Mouse (Mus musculus) intestine, postnatal 0 days (tissue): Measurements from ENCODE around the gene Pitpnm1. TPM values are rescaled to one million over a fixed set of nuclear protein-coding genes. Genes with fewer than 3 reads are reported as not detected.

Experiments
- ATAC-seq: fragments of 200-750 bp; cut with Nextera tagmentation; 2 replicates; pipeline ENCODE4 v1.8.0; 2017; ENCODE audit warnings: mild to moderate bottlenecking, moderate TSS enrichment, moderate library complexity
- H3K27ac ChIP-seq: fragments of 300-500 bp; sonication (generic); 2 replicates; pipeline ENCODE4 v1.5.1; 2014; ENCODE audit warnings: mild to moderate bottlenecking, low read depth, low read length, moderate library complexity
- H3K27me3 ChIP-seq: fragments of 300-500 bp; sonication (generic); replicated peaks from 2 replicates; pipeline ENCODE4 v1.6.1; 2014; ENCODE audit warnings: low read length, mixed read lengths; ENCODE audit not compliant: control insufficient read depth, insufficient read depth
- H3K36me3 ChIP-seq: fragments of 300-500 bp; sonication (generic); 2 replicates; pipeline ENCODE4 v1.6.1; 2014; ENCODE audit warnings: mild to moderate bottlenecking, moderate library complexity; ENCODE audit not compliant: control insufficient read depth, insufficient read depth
- H3K4me1 ChIP-seq: fragments of 300-500 bp; sonication (generic); replicated peaks from 2 replicates; pipeline ENCODE4 v1.6.1; 2014; ENCODE audit warnings: antibody characterized with exemption, low read length, mixed read lengths; ENCODE audit not compliant: control insufficient read depth, insufficient read depth
- H3K4me2 ChIP-seq: fragments of 300-500 bp; sonication (generic); replicated peaks from 2 replicates; pipeline ENCODE4 v1.6.1; 2014; ENCODE audit warnings: low read depth, mild to moderate bottlenecking, moderate library complexity
- H3K4me3 ChIP-seq: fragments of 300-500 bp; sonication (generic); 2 replicates; pipeline ENCODE4 v1.5.1; 2014; ENCODE audit warnings: low read depth, low read length
- H3K9ac ChIP-seq: fragments of 300-500 bp; sonication (generic); 2 replicates; pipeline ENCODE4 v1.6.1; 2014; ENCODE audit warnings: mild to moderate bottlenecking, low read depth, low read length
- H3K9me3 ChIP-seq: fragments of 300-500 bp; sonication (generic); 2 replicates; pipeline ENCODE4 v1.6.1; 2016; ENCODE audit warnings: mixed run types; ENCODE audit not compliant: control insufficient read depth
- CTCF ChIP-seq: sonication (generic); IDR thresholded peaks from 2 replicates; pipeline ENCODE4 v1.5.1; 2016; ENCODE audit warnings: low read depth, mild to moderate bottlenecking, control low read depth, antibody characterized with exemption, moderate library complexity
- WGBS: fragments of 180-500 bp; shearing (Covaris S2); extraction: QIAGEN DNeasy Blood & Tissue Kit; methylation state at CpG from one replicate; pipeline ENCODE4 v1.1.7; 2014; 5-methylcytosine and 5-hydroxymethylcytosine counted together
- polyA plus RNA-seq: library from polyadenylated mRNA; unstranded; fragments of >200 nt; fragmentation: Nextera tagmentation; extraction: Ambion mirVana; gene quantifications from 2 replicates; pipeline ENCODE4 v1.2.1, GENCODE M21; 2015

Gene Pitpnm1
- polyA plus RNA-seq, 1 experiment from 2014 or later: 13.7 TPM

GRCm38 (mm10) chr19:4136463-4136862, 36.7 kb downstream of the Pitpnm1 start:
- Histone ChIP-seq H3K36me3 (peaks cover 17% of the 10 kb centered on the region), H3K27me3 (no peaks in the 10 kb centered on the region), H3K27ac (no peak overlapping the region), H3K9ac (no peak overlapping the region), H3K9me3 (no peaks in the 10 kb centered on the region), H3K4me2 (no peak overlapping the region), H3K4me1 (no peaks in the 10 kb centered on the region), H3K4me3 (no peak overlapping the region)
- ATAC-seq: no peak
- TF ChIP-seq CTCF: no peak
- WGBS: 87% methylated on average over 5 of the region's 5 CpGs

GRCm38 (mm10) chr19:4137913-4138312, 38.1 kb downstream of the Pitpnm1 start:
- H3K36me3 ChIP-seq: peaks cover 2% of the 10 kb centered on the region; the same call in 1 of the 2 replicates
- H3K4me3 ChIP-seq: no peak overlapping the region
- no peak overlapping the region for H3K27ac ChIP-seq
- TF ChIP-seq CTCF: no peak
- no peaks in the 10 kb centered on the region for H3K9me3 ChIP-seq
- no peak overlapping the region for H3K4me2 ChIP-seq
- no peak overlapping the region for H3K9ac ChIP-seq
- WGBS: 71% methylated on average over 5 of the region's 5 CpGs
- no peak for ATAC-seq
- H3K27me3 ChIP-seq: no peaks in the 10 kb centered on the region
- H3K4me1 ChIP-seq: no peaks in the 10 kb centered on the region

GRCm38 (mm10) chr19:4139446-4139845, 39.6 kb downstream of the Pitpnm1 start, which contains the start of gene Gpr152:
Gene Gpr152 (plus strand): TSS chr19:4139787.
- H3K4me2 ChIP-seq: no peak within 1 kb of the TSS
- ATAC-seq: no peak
- no peaks in the 10 kb centered on the region for H3K36me3 ChIP-seq
- H3K4me3 ChIP-seq: no peak within 1 kb of the TSS
- no peaks in the 10 kb centered on the region for H3K9me3 ChIP-seq
- no peak within 1 kb of the TSS for H3K27ac ChIP-seq
- WGBS: 86% methylated on average over 2 of the region's 2 CpGs
- H3K27me3 ChIP-seq: no peaks in the 10 kb centered on the region
- H3K4me1 ChIP-seq: no peaks in the 10 kb centered on the region
- H3K9ac ChIP-seq: no peak within 1 kb of the TSS
- no peak for TF ChIP-seq CTCF

GRCm38 (mm10) chr19:4140147-4140546, 40.3 kb downstream of the Pitpnm1 start:
- Histone ChIP-seq H3K9me3 (no peaks in the 10 kb centered on the region), H3K4me1 (no peaks in the 10 kb centered on the region), H3K4me3 (no peak overlapping the region), H3K27ac (no peak overlapping the region), H3K36me3 (no peaks in the 10 kb centered on the region), H3K9ac (no peak overlapping the region), H3K4me2 (no peak overlapping the region), H3K27me3 (no peaks in the 10 kb centered on the region)
- no peak for ATAC-seq
- WGBS: 78% methylated on average over 6 of the region's 6 CpGs
- TF ChIP-seq CTCF: no peak

GRCm38 (mm10) chr19:4142416-4143173, 42.8 kb downstream of the Pitpnm1 start:
- TF ChIP-seq CTCF: no peak
- H3K4me3 ChIP-seq: no peak overlapping the region
- H3K4me1 ChIP-seq: no peaks in the 10 kb centered on the region
- H3K36me3 ChIP-seq: no peaks in the 10 kb centered on the region
- H3K9ac ChIP-seq: no peak overlapping the region
- no peaks in the 10 kb centered on the region for H3K9me3 ChIP-seq
- H3K27me3 ChIP-seq: no peaks in the 10 kb centered on the region
- no peak overlapping the region for H3K27ac ChIP-seq
- 85% methylated on average over 18 of the region's 18 CpGs for WGBS
- ATAC-seq: no peak; the same call in 1 of the 2 replicates
- H3K4me2 ChIP-seq: no peak overlapping the region

- Histone ChIP-seq H3K27ac (no peak within 1 kb of the TSS; the same call in 1 of the 2 replicates), H3K9ac (no peak within 1 kb of the TSS), H3K4me3 (no peak within 1 kb of the TSS), H3K27me3 (no peaks in the 10 kb centered on the region), H3K4me1 (no peaks in the 10 kb centered on the region), H3K4me2 (no peak within 1 kb of the TSS), H3K9me3 (no peaks in the 10 kb centered on the region), H3K36me3 (no peaks in the 10 kb centered on the region)
- TF ChIP-seq CTCF: no peak
- no peak for ATAC-seq
- 80% methylated on average over 7 of the region's 7 CpGs for WGBS
These were observed 44.0 kb downstream of the Pitpnm1 start, which contains the start of gene Cabp4 for GRCm38 (mm10) chr19:4143759-4144268. Gene Cabp4 (minus strand): TSS chr19:4144033.
